Mouse (Mus musculus): ENCODE results near the gene Hsdl1. TPM values are rescaled to one million over a fixed set of nuclear protein-coding genes. Genes with fewer than 3 reads are reported as not detected.

Hsdl1 gene
- 15.5 and 16.9 TPM in 2 replicates for polyA plus RNA-seq (2015; fragmentation: Nextera tagmentation; extraction: Ambion mirVana)

DNA sequence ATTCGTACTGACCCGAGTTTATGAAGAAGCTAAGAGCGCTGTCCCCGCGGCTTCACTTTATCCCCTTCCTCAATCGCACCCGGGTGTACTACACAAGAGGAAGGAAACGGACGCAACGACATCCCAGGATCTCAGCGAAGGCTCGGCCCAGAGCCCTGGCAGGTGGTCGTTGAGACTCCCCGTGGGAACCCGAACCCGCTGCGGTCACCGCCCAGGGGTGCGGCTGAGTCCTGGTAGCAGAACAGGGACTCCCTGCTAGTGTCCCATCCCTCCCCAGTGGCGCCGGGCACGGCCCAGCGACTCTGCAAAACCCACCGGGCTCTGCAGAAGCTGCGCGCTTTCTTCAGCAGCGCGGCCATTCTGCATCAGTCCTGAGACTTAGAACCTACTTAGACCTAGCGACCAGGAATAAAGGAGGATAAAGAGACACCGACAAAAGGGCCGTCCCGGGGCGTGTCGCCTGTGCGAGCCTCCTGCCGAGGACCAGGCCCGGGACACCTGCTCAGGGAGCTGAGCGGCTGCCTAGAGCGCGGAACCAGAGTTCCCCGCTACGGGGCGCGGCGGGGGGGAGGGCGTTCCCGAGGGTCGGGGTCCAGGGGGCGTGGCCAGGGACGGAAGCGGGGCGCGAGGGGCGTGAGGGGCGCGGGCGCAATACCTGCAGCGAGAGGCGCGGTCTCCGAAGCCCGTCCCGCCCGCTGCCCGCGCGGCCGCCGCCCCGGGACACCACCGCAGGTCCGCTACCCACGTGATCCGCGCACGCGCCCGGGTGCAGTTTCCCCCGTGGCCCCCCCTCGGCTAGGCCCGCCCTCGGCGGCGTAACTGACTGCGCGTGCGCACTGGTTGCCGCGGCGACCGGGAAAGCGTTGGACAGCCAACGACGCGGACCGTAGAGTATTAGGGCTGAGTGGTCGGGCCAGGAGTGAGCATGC, at the start of gene Hsdl1, which contains the start of gene Dnaaf1:
Gene Hsdl1 (minus strand): TSS at position 747 of the 929 bp plus-strand sequence.
Gene Dnaaf1 (plus strand): TSS at position 799 of the 929 bp plus-strand sequence.

DNA sequence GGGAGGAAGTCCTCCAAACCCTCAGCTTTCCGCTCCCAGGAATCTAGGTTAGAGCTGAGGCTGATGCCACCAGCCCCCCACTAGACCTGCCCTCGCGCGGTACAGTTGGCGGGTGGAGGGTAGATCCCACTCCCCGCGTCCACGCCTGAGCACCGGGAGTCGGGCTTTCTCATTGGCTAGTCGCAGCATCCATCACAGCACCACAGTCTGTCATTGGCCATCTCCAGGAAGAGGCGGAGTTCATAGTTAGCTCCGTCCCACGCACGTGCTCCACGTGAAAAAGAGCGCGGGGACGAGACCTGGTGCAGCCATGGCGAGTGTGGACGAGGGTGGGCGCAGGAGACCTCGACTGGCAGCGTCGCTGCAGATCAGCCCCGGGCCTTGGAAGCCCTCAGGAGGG, 37.5 kb upstream of the Hsdl1 start, which contains the start of gene Adad2:
Gene Adad2 (plus strand): TSS at position 277 of the 400 bp plus-strand sequence.

DNA sequence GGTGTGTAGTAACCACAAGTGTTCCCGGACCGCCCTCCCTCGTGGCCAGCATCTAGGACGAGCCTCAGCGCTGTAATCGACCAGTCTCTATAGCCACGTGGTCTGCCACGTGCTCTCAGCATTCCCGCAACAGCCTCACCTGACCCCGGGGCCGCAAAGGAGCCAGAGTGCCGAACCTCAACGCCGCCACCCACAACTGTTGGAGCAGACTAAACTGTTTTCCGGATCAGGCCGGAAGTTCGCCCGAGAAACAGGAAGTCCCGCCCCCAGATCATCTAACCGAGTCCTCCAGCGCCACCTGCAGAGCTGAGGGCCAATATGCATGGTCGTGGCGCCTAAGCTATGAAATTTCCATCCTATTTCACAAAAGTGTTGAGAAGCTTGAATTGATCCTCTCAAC, 30.0 kb upstream of the Hsdl1 start, which contains the start of gene Taf1c:
Gene Taf1c (minus strand): TSS at position 227 of the 400 bp plus-strand sequence.

DNA sequence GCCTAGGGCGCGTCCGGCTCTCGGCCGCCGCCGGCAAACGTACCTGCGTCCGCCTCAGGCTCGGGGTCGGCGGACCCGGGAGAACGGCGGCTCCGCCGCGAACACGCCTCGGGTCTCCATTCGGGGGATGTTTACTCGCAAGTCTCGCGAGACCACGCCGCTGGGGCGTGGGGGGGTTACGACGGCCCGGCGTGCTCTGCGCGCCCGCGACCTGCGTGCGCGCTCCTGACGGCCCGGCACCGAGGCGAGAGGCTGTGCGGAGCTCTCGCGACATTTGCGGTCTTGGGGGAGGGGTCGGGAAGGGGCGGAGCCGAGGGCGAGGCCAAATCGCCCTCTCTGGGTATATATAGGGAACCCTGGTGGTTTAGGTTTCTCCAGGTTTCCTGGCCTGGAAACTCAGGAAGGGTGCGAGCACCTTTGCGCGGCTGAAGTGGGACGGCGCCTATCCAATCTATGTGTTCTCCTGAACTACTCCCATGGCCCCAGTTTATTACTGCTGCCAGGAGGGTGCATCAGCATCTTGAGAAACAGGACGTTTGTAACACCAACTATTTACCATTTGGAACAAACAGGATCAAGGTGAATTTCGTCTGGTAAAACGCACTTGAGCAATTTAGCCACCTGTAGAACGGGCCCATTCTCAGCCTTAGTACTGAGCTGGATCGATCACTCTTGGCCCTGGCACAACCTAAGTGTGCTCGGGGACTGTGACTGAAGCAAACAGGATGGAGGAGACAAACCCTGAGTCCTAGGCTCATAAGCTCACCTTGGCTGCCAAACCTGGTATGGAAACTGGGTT, 16.2 kb downstream of the Hsdl1 start, which contains the start of gene Mbtps1:
Gene Mbtps1 (minus strand): TSS at position 133 of the 799 bp plus-strand sequence.

Other genes starting within 250 kb of the Hsdl1 start
- gene Hsbp1, start 230.7 kb downstream of the Hsdl1 start, polyA plus RNA-seq (2015; fragmentation: Nextera tagmentation; extraction: Ambion mirVana), result 242 and 258 TPM in 2 replicates
- gene Mlycd, start 180.3 kb downstream of the Hsdl1 start, polyA plus RNA-seq (2015; fragmentation: Nextera tagmentation; extraction: Ambion mirVana), result 96.9 and 121 TPM in 2 replicates
- gene Osgin1, start 141.1 kb downstream of the Hsdl1 start, polyA plus RNA-seq (2015; fragmentation: Nextera tagmentation; extraction: Ambion mirVana), result 1.8 and 2.1 TPM in 2 replicates
- gene Necab2, start 128.5 kb downstream of the Hsdl1 start, polyA plus RNA-seq (2015; fragmentation: Nextera tagmentation; extraction: Ambion mirVana), result 0.23 and 0.26 TPM in 2 replicates
- not detected in 2 replicates for gene Slc38a8, start 73.5 kb downstream of the Hsdl1 start, polyA plus RNA-seq (2015; fragmentation: Nextera tagmentation; extraction: Ambion mirVana)
- 39.1 and 41.9 TPM in 2 replicates for gene Mbtps1, start 16.4 kb downstream of the Hsdl1 start, polyA plus RNA-seq (2015; fragmentation: Nextera tagmentation; extraction: Ambion mirVana)
- gene Dnaaf1, start 52 bp upstream of the Hsdl1 start, polyA plus RNA-seq (2015; fragmentation: Nextera tagmentation; extraction: Ambion mirVana), result not detected in 2 replicates
- 3.5 and 3.6 TPM in 2 replicates for gene Taf1c, start 30.0 kb upstream of the Hsdl1 start, polyA plus RNA-seq (2015; fragmentation: Nextera tagmentation; extraction: Ambion mirVana)
- not detected in 2 replicates for gene Adad2, start 37.6 kb upstream of the Hsdl1 start, polyA plus RNA-seq (2015; fragmentation: Nextera tagmentation; extraction: Ambion mirVana)
- 0.21 and 0.37 TPM in 2 replicates for gene Kcng4, start 60.5 kb upstream of the Hsdl1 start, polyA plus RNA-seq (2015; fragmentation: Nextera tagmentation; extraction: Ambion mirVana)
- 52.7 and 62.0 TPM in 2 replicates for gene Wfdc1, start 91.2 kb upstream of the Hsdl1 start, polyA plus RNA-seq (2015; fragmentation: Nextera tagmentation; extraction: Ambion mirVana)
- gene Atp2c2, start 124.8 kb upstream of the Hsdl1 start, polyA plus RNA-seq (2015; fragmentation: Nextera tagmentation; extraction: Ambion mirVana), result 0.11 TPM in 1 of 2 replicates, not detected in the other
- gene Tldc1, start 203.2 kb upstream of the Hsdl1 start, polyA plus RNA-seq (2015; fragmentation: Nextera tagmentation; extraction: Ambion mirVana), result 4.5 and 5.3 TPM in 2 replicates